Mouse (Mus musculus): ENCODE measurements around the gene Gm11634.
A peak's percentile ranks its signal among the peaks of the same experiment; 100 is the strongest.

Gene Gm11634

DNA sequence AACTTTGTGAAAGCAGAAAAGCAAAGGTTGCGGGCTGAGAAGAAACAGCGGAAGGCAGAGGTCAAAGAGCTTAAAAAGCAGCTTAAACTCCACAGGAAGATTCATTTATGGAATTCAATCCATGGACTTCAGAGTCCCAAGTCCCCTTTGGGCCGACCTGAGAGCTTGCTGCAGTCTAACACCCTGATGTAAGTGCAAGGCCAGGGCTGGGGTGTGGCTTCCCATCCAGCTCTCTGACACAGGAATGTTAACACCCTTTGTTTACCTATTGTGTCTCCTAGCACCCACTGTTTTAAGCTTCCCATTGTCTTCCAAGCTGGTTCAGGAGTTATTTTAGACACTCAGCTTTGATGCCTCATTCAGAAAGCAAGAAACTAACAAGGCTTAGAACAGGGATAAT lies 30.6 kb downstream of the Gm11634 start:
- no peak for DNase-seq (ENCODE audit: low spot score)

DNA sequence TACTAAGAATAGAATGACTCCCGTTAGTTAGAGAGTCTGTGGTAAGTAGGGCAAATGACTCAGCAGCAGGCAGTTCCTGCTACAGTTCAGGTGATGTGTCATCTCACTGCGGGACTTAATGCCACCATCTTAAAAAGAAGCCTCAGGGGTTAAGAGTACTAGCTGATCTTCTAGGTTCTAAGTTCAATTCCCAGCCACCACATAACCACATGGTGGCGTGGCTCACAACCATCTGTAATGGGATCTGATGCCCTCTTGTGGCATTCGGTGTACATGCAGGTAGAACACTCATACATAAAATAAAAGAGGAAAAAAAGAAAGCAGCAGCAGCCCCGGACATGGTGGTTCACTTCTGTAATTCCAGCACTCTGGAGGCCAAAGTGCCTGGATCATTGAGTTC lies 36.7 kb downstream of the Gm11634 start:
- DNase-seq (ENCODE audit: low spot score): no peak

DNA sequence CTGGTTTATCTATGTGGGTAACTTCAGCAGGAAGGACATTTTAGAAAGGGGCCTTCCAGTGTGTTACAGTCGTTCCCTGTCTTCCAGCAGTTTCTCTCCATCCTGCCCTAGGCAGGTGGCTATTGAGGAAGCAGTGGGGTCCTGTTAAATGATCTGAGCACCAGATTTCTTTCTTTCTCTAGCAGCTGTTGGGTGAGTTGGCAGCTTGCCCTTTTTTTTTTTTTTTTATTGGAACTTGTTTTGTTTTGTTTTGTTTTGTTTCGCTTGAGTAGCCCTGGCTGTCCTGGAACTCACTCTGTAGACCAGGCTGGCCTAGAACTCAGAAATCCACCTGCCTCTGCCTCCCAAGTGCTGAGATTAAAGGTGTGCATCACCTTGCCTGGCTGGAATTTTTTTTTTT lies 42.1 kb downstream of the Gm11634 start:
- DNase-seq (ENCODE audit: low spot score): no peak

DNA sequence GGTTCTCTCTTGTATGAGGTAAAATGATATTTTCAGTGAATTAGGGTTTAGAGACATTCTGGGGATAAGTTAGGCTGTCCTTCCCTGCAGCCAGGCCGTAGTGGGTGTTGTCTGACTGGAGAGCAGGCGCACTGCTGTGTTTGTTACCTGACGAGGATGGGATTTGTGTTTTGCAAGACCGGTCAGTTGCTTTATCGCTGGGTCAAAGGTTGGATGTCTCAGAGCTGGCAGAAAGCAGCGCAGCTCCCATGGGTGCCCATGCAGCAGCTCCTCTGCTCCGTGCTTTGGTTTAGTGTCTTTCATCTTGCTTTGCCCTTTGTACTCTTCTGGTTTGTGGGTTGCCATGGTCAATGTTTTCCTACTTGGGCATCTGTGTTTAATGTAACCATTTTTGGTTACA lies 42.5 kb downstream of the Gm11634 start:
- DNase-seq (ENCODE audit: low spot score): no peak

DNA sequence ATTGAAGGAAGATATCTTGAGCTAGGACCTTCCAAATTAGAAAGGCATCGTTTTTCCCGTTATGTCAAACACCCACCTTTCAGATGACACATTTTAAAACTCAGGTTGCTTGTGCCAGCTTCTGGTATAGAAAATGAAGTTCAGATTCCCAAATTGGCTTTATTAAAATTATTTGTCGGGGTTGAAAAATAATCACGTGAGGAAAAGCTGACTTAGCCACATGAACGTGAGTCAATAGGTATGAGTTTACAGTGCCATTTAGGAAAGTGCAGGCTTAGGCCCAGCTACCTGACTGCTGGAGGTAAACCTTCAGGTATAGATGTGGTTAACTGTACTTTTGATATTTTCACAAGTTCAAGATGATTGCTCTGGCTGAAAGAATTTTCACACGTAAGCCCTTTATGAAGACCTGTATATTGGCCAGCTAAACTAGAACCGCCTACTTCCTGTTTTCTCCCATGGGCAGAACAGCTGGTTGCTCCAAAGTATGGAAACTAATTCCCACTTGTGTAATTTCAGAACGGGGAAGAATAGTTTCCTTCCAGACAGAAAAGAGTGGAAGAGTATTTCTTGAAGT lies 45.6 kb downstream of the Gm11634 start:
- DNase-seq (ENCODE audit: low spot score): no peak

DNA sequence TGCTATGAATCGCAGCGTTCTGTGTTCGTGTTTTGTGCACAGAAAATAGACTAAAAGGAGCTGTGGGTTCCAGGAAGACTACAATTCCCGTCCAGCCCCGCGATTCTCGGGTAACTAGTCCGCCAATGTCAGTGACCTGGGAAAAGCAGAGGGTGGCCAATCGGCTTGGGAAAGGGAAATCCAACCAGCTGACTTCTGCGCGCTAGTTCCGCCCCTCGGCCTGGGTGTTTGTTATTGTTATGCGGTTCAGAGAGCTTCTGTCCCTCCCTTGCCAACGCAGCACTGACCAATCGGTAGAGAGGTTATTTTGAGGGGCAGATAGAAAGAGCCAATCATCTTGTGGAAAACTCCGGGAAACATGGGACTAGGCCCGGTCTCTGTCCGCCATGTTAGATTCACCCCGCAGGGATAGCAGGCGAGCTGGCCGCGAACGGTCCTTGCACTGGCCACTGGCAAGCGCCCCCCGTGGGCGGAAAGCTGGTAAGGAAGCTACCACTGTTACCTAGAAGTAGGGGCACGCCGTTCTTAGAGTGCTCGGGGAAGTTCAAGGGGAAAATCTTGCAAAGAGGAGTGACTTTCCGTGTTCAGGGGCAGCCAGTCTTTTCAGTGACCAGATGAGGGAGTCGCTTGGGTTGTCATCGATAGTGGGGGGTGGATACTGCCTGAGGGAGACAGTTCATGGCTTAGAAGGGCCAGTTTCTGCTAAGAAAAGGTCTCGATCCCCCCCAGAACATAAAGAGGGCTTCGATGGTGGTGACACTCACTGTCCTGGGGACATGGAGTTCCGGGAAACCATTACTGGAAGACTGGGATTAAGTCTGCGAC lies 46.4 kb downstream of the Gm11634 start:
- peak; percentile 99 for DNase-seq (ENCODE audit: low spot score)

DNA sequence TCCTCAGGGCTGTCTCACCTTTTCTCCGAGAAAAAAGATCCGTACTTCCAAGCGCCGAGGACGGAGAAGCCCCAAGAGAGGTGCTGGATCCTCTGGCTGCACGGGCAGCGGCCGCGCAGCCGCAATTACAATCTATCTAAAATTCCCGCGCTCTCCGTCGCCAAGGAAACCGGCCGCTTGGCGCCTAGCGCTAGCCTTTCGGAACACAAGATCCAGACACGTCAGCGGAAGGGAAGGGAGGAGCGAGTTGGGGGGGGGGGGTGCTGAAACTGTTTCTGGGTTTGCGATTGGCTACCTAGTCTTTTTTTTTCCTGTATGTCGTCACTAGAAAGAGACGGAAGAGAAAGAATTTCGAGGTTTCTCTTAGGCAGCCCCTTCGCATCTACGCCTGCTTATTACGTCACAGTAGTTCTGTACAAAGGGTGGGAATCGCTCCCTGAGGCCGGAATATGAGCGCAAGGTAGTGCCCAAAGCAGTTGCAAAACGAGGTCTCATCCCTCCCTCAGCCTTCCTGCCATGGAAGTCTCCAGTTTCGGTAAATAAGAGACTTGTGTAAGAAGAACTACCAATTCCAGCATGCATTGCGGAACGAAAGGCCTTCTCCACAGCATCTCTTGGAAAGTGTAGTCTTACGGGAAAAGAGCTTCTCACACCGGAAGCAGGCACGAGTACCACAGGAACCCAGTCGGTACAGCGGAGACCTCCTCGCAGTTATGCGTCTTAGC lies 47.1 kb downstream of the Gm11634 start, which contains the start of the genes Brca1 and Nbr1:
Gene Brca1 (minus strand): TSS at position 205 of the 725 bp plus-strand sequence.
Gene Nbr1 (plus strand): TSS at position 399 of the 725 bp plus-strand sequence.
- DNase-seq (ENCODE audit: low spot score): peak; percentile 84

DNA sequence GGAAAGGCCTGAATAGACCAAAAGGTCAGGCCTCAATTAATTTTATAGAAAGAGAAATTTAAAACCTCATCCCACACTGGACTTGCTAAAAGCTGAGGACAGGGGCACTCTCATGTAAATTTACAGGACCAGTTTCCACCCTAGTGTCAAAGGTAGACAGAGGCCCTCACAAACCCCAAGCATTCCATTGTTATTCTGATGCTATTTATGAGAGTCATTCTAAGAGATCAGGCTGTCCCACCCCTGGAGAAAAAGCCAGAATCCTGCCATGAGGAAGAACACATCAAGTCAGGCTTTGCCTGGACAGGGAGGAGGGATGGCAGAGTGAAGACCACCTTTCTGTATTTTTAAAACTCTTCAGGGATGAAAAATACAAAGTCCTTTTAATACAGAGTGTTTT lies 50.5 kb downstream of the Gm11634 start:
- no peak for DNase-seq (ENCODE audit: low spot score)

DNA sequence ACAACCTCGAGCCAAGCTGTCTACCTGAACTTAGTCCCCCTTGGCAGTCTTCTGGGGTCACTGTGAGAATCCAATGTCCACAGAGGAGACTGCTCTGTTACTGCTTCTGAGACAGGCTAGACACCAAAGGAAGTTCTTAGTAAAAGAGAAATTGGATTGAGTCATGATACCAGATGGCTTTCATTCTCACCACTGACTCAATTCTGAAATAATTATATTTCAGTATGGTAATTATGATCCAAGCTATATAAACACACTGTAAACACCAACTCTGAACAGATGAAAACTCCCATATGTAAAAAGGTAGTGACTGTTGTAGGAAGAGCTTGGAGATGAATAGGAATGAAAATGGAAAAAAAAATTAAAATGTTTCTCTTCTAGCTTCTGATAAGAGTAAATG lies 54.9 kb downstream of the Gm11634 start:
- no peak for DNase-seq (ENCODE audit: low spot score)
